Mouse (Mus musculus) CD4-positive, CD25-positive, alpha-beta regulatory T cell, adult 2 months (primary cell): ENCODE data around the gene Pak6.

ENCODE experiments used
- DNase-seq: peaks from one replicate; pipeline ENCODE4 v3.0.0-alpha.2; 2012; ENCODE audit warnings: low read depth, low spot score

Pak6 gene

GRCm38 (mm10) chr2:118697311-118697877 lies 34.3 kb downstream of the Pak6 start:
- DNase-seq = no peak

GRCm38 (mm10) chr2:118697955-118698354 lies 34.9 kb downstream of the Pak6 start:
- DNase-seq = no peak

GRCm38 (mm10) chr2:118700179-118701062 lies 37.3 kb downstream of the Pak6 start:
- DNase-seq = peak; percentile 85

- no peak for DNase-seq
Measured at GRCm38 (mm10) chr2:118701161-118701560, 38.1 kb downstream of the Pak6 start.

GRCm38 (mm10) chr2:118701971-118702882 lies 39.1 kb downstream of the Pak6 start:
- DNase-seq = no peak

- DNase-seq = peak; percentile 44
Measured at GRCm38 (mm10) chr2:118702883-118703761, 40.0 kb downstream of the Pak6 start.

GRCm38 (mm10) chr2:118703913-118704730 lies 41.0 kb downstream of the Pak6 start, which contains the start of gene Ankrd63:
Gene Ankrd63 (minus strand): TSS chr2:118703963.
- peak; percentile 51 for DNase-seq

- DNase-seq = peak; percentile 36
Measured at GRCm38 (mm10) chr2:118706436-118706835, 43.3 kb downstream of the Pak6 start.

GRCm38 (mm10) chr2:118708472-118708871 lies 45.4 kb downstream of the Pak6 start:
- no peak for DNase-seq

GRCm38 (mm10) chr2:118709655-118710221 lies 46.6 kb downstream of the Pak6 start:
- DNase-seq = no peak

- DNase-seq = peak; percentile 33
Measured at GRCm38 (mm10) chr2:118711038-118711494, 48.0 kb downstream of the Pak6 start.

GRCm38 (mm10) chr2:118713631-118714030 lies 50.5 kb downstream of the Pak6 start:
- DNase-seq = no peak

GRCm38 (mm10) chr2:118714230-118714629 lies 51.1 kb downstream of the Pak6 start:
- DNase-seq = no peak

- no peak for DNase-seq
Measured at GRCm38 (mm10) chr2:118716677-118717076, 53.6 kb downstream of the Pak6 start.

- no peak for DNase-seq
Measured at GRCm38 (mm10) chr2:118723693-118724486, 60.8 kb downstream of the Pak6 start.

- no peak for DNase-seq
Measured at GRCm38 (mm10) chr2:118725511-118725910, 62.4 kb downstream of the Pak6 start.

- DNase-seq = no peak
Measured at GRCm38 (mm10) chr2:118726873-118727272, 63.8 kb downstream of the Pak6 start.

GRCm38 (mm10) chr2:118727911-118728310 lies 64.8 kb downstream of the Pak6 start:
- DNase-seq = no peak

- peak; percentile 67 for DNase-seq
Measured at GRCm38 (mm10) chr2:118728337-118728736, 65.2 kb downstream of the Pak6 start, which contains the start of gene Plcb2. Gene Plcb2 (minus strand): TSS chr2:118728438.
